Mouse (Mus musculus): Measurements from ENCODE around the gene Prr15.

- TF ChIP-seq GATA1 (IDR thresholded peaks at IDR 0.05; ENCODE audit: low read length), result no peak
- no peak for TF ChIP-seq TAL1 (IDR thresholded peaks at IDR 0.05; ENCODE audit: low read length)
Measured at GRCm38 (mm10) chr6:54318618-54319017, 7.0 kb upstream of the Prr15 start.
